Mouse (Mus musculus) heart, adult 2 months (tissue): ENCODE measurements around the gene Pdcd6ip. TPM values are rescaled to one million over a fixed set of nuclear protein-coding genes. Genes with fewer than 3 reads are reported as not detected.
"Not testable (repeated sequence)": the region's sequence is repeated elsewhere in the genome, so short reads cannot be mapped to it uniquely, and the experiment has no call there.

ENCODE experiments used
- DNase-seq, 2 experiments: peaks; one replicate each; pipeline ENCODE4 v3.0.0; 2021
- H3K27ac ChIP-seq: fragments of 200-600 bp; 2 replicates; pipeline ENCODE4 v1.8.1; 2022
- H3K27me3 ChIP-seq: fragments of 200-500 bp; 2 replicates; pipeline ENCODE4 v1.6.1; 2012; ENCODE audit warnings: mild to moderate bottlenecking, low read length, inconsistent platforms, mixed read lengths; ENCODE audit not compliant: control insufficient read depth, insufficient read depth
- H3K36me3 ChIP-seq: fragments of 200-500 bp; 2 replicates; pipeline ENCODE4 v1.6.1; 2012; ENCODE audit warnings: low read length, inconsistent platforms; ENCODE audit not compliant: control insufficient read depth, insufficient read depth
- H3K4me1 ChIP-seq: fragments of 200-500 bp; 2 replicates; pipeline ENCODE4 v1.6.1; 2011; ENCODE audit warnings: low read length; ENCODE audit not compliant: control insufficient read depth, insufficient read depth
- H3K4me3 ChIP-seq: fragments of 200-600 bp; 2 replicates; pipeline ENCODE4 v1.8.1; 2022
- H3K79me2 ChIP-seq: fragments of 200-500 bp; replicated peaks from 2 replicates; pipeline ENCODE4 v1.6.1; 2012; ENCODE audit warnings: mild to moderate bottlenecking, inconsistent platforms, low read length, moderate library complexity, mixed read lengths; ENCODE audit not compliant: control insufficient read depth, insufficient read depth
- H3K9ac ChIP-seq: fragments of 200-500 bp; 2 replicates; pipeline ENCODE4 v1.6.1; 2012; ENCODE audit warnings: low read depth, mild to moderate bottlenecking, control low read depth, inconsistent platforms, low read length, mixed read lengths
- CTCF ChIP-seq: fragments of 200-600 bp; IDR thresholded peaks from 2 replicates; pipeline ENCODE4 v1.8.1; 2022; ENCODE audit warnings: antibody characterized with exemption, mild to moderate bottlenecking, moderate library complexity
- EP300 ChIP-seq: fragments of 200-500 bp; IDR thresholded peaks from 2 replicates; pipeline ENCODE4 v1.6.1; 2011; ENCODE audit warnings: low read depth, low read length, control low read depth; ENCODE audit not compliant: insufficient read depth
- POLR2A ChIP-seq: fragments of 200-500 bp; IDR thresholded peaks from 2 replicates; pipeline ENCODE4 v1.6.1; 2011; ENCODE audit warnings: mild to moderate bottlenecking, low read depth, low read length, control low read depth; ENCODE audit not compliant: insufficient read depth
- WGBS: fragments of 180-500 bp; shearing (Covaris S2); methylation state at CpG from one replicate; pipeline ENCODE4 v1.1.7; 2018; 5-methylcytosine and 5-hydroxymethylcytosine counted together
- intact Hi-C: fragments of 180-260 bp; cut with DNase I; formaldehyde crosslinking; loops from one replicate; pipeline ENCODE4 v1.15.1; 2025
- polyA plus RNA-seq: library from polyadenylated mRNA; depleted of rRNA; stranded (reverse); fragments of >200 nt; gene quantifications from 2 replicates; pipeline ENCODE4 v1.2.3, GENCODE M21; 2012
- total RNA-seq, 2 experiments: library from RNA; stranded (reverse); gene quantifications; 2 replicates each; pipeline ENCODE4 v1.2.3; 2021

The Pdcd6ip gene
- total and polyA plus RNA-seq, 3 experiments: 35.7 to 63.3 (median 56.0) TPM

DNA sequence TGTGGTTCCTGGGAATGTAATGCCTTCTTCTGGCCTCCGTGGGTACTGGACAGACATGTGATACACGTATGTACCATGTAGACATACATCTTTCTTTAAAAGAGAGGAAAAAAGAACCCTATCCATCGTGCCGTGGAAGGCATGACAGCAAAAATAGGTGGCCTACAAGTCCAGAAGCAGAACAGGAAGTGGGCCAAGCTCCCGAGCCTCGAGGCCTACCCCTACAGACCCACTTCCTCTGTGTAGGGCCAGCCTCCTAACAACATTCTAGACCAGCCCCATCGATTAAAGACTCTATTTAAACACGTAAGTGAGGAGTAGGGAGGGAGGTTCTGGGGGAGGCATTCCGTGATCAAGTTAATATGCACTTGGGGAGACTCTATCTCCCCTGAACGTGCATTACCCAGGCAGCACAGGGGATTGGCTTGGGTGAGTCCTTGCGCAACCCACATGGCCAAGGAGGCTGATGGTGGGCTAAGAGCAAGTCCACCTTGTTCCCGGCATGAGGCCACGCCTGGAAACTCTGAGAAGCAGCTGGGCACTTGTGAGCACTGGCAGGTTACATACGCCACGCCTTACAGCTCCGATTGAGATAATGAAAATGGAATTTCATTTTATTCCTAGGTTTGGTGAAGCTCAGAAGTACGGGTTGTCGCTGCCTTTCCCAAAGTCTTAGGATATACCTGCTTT lies 19.1 kb upstream of the Pdcd6ip start:
- intact Hi-C loops: no loop called here
- WGBS: 83% methylated on average over 18 of the region's 18 CpGs
- H3K27me3 ChIP-seq: no peaks in the 10 kb centered on the region
- no peak overlapping the region for H3K27ac ChIP-seq
- no peaks in the 10 kb centered on the region for H3K4me1 ChIP-seq
- no peak overlapping the region for H3K4me3 ChIP-seq
- H3K36me3 ChIP-seq: no peaks in the 10 kb centered on the region
- no peak for DNase-seq
- H3K9ac ChIP-seq: no peak overlapping the region
- H3K79me2 ChIP-seq: no peaks in the 10 kb centered on the region
- no peak for TF ChIP-seq POLR2A
- TF ChIP-seq CTCF: no peak
- TF ChIP-seq EP300: no peak

DNA sequence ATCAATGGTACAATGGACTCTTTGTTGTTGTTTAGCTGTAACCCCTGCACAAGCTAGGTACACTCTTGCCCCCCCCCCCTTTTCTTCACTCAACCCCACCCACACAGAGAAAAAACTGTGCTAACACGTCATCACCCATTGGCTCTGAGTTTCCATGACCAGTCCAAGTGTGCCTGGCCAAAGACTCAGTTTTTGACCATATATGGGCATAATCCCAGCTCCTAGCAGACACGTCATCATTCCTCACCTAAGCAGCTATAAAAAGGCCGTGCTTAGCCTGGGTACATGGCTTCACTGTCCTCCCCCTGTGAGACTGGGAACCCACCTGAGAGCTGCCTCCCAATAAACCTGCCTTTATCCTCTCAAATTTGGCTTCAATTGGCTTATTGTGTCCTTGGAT lies 18.1 kb upstream of the Pdcd6ip start:
- 38% methylated on average over 3 of the region's 3 CpGs for WGBS
- H3K27me3 ChIP-seq: no peaks in the 10 kb centered on the region

DNA sequence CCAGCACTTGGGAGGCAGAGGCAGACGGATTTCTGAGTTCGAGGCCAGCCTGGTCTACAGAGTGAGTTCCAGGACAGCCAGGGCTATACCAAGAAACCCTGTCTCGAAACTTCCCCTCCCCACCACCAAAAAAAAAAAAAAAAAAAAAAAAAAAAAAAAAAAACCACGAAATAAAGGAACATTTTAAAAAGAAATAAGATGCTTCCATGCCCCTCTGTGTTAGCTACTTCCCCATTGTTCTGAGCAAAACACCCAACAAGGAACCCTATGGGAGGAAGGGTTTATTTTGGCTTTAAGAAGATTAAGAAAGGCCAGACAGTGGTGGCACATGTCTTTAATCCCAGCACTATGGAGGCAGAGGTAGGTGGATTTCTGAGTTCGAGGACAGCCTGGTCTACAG lies 17.6 kb upstream of the Pdcd6ip start:
- intact Hi-C loops, H3K27ac ChIP-seq, H3K4me3 ChIP-seq, H3K4me1 ChIP-seq, H3K36me3 ChIP-seq, H3K79me2 ChIP-seq, H3K27me3 ChIP-seq, DNase-seq, H3K9ac ChIP-seq: not testable (repeated sequence)
- WGBS: 84% methylated on average over 5 of the region's 5 CpGs

More for the DNA sequence above, 18.1 kb upstream of the Pdcd6ip start:
- Histone ChIP-seq H3K4me1 (no peaks in the 10 kb centered on the region), H3K27ac (no peak overlapping the region), H3K79me2 (no peaks in the 10 kb centered on the region), H3K36me3 (no peaks in the 10 kb centered on the region), H3K9ac (no peak overlapping the region), H3K4me3 (no peak overlapping the region)
- TF ChIP-seq POLR2A: no peak
- TF ChIP-seq EP300: no peak
- TF ChIP-seq CTCF: no peak
- intact Hi-C loops: no loop called here
- DNase-seq: no peak

DNA sequence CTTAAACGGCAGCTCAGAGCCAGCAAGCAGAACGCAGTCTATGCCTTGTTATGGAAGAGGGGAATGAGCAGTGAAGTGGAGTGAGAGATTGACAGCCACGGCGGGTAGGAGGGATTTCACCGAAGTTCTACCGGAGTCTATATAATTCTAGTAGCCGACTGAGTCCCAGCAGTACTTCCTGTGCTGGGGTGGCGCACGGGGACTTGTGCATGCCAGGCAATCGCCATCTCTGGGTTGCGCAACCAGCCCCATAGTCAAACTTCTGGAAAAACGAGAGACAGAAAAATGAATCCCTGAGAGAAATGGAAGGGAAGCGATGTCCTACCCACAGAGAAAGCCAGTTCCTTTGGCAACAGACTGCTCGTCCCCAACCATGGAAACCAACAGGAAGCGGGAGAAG lies 16.6 kb upstream of the Pdcd6ip start:
- H3K79me2 ChIP-seq: no peaks in the 10 kb centered on the region
- no peak overlapping the region for H3K27ac ChIP-seq
- H3K27me3 ChIP-seq: no peaks in the 10 kb centered on the region
- no peaks in the 10 kb centered on the region for H3K36me3 ChIP-seq
- intact Hi-C loops: no loop called here
- no peaks in the 10 kb centered on the region for H3K4me1 ChIP-seq
- no peak overlapping the region for H3K4me3 ChIP-seq
- no peak for DNase-seq
- TF ChIP-seq CTCF (no peak), POLR2A (no peak), EP300 (no peak)
- H3K9ac ChIP-seq: no peak overlapping the region
- 77% methylated on average over 15 of the region's 15 CpGs for WGBS

DNA sequence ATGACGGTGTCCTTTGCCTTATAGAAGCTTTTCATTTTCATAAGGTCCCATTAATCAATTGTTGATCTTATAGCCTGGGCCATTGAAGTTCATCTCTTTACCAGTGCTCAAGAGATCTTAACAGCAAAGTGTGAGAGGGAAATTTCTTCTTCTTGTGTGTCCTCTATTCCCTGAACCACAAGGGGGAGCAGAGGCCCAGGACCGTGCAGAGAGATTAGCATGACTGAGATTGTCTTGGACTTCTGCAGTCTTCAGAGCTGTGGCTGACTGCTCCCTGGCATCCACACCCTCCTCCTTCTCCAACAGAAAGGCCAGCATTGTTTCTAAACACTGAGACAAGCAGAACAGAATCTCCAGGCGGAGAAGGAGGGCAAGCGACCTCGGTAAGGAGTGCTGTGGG lies 11.0 kb upstream of the Pdcd6ip start:
- Histone ChIP-seq H3K79me2 (no peaks in the 10 kb centered on the region), H3K4me3 (no peak overlapping the region), H3K9ac (no peak overlapping the region), H3K27ac (no peak overlapping the region), H3K27me3 (no peaks in the 10 kb centered on the region), H3K36me3 (no peaks in the 10 kb centered on the region), H3K4me1 (no peaks in the 10 kb centered on the region; the same call in 1 of the 2 replicates)
- intact Hi-C loops: no loop called here
- peak in 1 of 2 experiments; percentile 25 for DNase-seq
- TF ChIP-seq EP300: no peak
- TF ChIP-seq CTCF: peak; percentile 76
- WGBS: 38% methylated on average over 5 of the region's 5 CpGs

DNA sequence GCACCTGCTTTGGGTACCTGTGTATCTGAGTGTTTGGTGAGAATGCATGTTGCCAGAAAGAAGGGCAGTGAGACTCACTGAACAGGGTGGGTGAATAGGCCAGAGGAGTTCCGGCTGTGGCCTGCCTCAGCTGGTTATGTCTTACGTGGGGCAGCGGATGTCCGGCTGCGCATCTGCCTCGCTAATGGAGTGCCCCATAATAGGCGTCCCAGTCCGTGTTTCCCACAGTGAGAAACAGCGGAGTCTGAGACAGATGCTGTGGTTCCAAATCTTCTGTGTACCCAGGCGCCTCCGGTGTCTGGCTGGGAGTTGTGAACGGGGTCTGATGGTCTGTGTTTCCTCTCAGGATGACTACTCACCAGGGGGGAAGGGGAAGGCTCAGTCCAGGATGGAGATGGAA lies 2.8 kb upstream of the Pdcd6ip start:
- H3K9ac ChIP-seq: no peak overlapping the region
- no peak overlapping the region for H3K27ac ChIP-seq
- no peak for DNase-seq
- H3K79me2 ChIP-seq: peaks cover 3% of the 10 kb centered on the region; the same call in 1 of the 2 replicates
- H3K4me1 ChIP-seq: peaks cover 5% of the 10 kb centered on the region
- WGBS: 75% methylated on average over 12 of the region's 12 CpGs
- intact Hi-C loops: no loop called here
- H3K27me3 ChIP-seq: no peaks in the 10 kb centered on the region
- TF ChIP-seq EP300 (no peak), POLR2A (no peak), CTCF (no peak)
- H3K36me3 ChIP-seq: peaks cover under 1% of the 10 kb centered on the region; the same call in 1 of the 2 replicates
- no peak overlapping the region for H3K4me3 ChIP-seq
